Mouse (Mus musculus): ENCODE data around the gene Gtf2a2.

DNA sequence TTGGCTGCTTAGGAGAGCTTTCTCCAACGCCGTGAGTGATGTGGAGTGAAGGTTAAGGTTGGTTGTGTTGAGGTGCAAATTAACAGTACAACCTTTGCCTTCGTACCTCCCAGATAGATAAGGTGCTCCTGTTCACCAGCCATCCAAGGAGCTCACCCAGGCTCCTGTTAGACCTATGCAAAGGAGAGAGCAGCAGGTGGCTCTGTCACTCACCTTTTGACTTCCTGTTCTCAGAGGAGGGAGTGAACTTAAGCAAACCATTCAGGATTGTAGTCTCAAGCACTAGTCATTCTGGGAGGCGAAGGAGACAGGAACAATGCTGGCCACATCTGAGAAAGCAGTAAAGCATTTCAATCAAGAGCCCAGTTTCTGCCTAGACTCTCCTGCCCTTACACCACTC lies 24.3 kb downstream of the Gtf2a2 start:
- TF ChIP-seq GATA1 (IDR thresholded peaks at IDR 0.05; ENCODE audit: borderline replicate concordance, low read length) (no peak), FLI1 (IDR thresholded peaks at IDR 0.05; ENCODE audit: low read length) (no peak)
